Mouse (Mus musculus): ENCODE measurements around the gene Ciapin1. TPM values are rescaled to one million over a fixed set of nuclear protein-coding genes. Genes with fewer than 3 reads are reported as not detected.
"Not testable (repeated sequence)": the region's sequence is repeated elsewhere in the genome, so short reads cannot be mapped to it uniquely, and the experiment has no call there.

Gene Ciapin1
- total RNA-seq, 2 experiments from 2014 or later: 101 to 127 TPM

- peak; percentile 96 for DNase-seq
Observed at GRCm38 (mm10) chr8:94857346-94858173, 19.4 kb upstream of the Ciapin1 start, which contains the start of gene Polr2c. Gene Polr2c (plus strand): TSS chr8:94857450.

DNA sequence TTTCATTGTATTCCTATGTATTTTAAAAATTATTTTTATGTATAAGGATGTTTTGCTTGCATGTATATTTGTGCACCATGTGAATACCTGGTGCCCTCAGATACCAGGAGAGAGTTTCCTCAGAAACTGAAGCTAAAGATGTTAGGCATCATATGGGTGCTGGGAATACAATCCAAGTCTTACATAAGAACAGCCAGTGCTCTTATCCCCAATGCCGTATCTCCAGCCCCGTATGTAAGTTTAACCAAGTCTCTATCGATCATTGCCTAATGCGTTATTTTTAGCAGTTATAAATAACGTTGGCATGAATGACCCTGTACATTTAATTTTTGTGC lies 18.8 kb upstream of the Ciapin1 start:
- no peak for DNase-seq

GRCm38 (mm10) chr8:94854761-94855160 lies 16.6 kb upstream of the Ciapin1 start:
- not testable (repeated sequence) for DNase-seq

DNA sequence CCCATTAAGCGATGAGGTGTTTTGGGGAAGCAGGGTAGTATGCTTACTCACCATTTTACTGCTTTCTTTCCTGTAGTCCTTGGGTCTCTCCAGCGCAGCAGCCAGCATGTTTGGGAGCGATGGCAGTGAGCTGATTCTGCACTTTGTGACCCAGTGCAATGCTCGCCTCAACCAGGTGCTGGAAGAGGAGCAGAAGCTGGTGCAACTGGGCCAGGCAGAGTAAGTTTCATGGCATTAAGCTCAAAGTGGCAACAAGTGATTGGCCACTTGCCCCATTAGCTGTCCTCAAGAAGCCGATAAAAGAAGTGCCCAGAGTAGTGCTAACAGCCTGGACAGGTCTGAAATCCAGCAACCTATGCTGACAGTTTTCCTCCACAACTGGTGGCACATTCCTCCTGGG lies 11.9 kb upstream of the Ciapin1 start:
- DNase-seq: no peak

DNA sequence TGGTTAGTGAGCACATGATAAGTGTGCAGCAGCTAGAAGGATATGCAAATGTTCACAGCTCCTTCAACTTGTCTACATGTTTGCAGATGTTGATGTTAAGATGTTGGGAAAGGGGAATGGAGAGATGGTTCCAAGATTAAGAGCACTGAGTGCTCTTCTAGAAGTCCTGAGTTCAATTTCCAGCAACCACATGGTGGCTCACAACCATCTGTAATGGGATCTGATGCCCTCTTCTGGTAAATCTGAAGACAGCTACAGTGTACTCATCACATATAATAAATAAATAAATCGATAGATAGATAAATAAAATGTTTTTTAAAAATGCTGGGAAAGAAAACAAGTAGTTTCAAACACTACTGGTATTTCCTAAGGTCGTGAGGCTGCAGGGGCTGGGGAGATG lies 3.0 kb upstream of the Ciapin1 start:
- DNase-seq: no peak

DNA sequence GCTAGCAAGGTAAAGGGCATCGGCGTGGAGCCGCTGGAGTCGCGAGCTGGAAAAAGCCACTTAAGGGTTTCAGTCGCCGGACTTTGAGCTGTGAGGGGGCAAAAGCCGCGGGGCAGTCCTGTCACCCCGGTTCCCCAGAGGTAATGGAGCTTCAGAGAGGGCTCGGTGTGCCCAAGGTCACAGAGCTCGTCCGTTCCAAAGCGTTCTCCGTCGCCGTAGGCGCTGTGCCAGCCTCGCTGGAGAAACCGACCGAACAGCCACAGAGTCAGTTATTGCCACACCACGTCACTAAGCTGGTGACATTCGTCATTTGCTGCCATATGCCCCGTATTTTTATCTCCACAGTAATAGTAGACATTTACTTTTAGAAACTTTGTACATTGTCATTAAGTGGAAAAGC lies 442 bp upstream of the Ciapin1 start:
- peak; percentile 91 for DNase-seq

DNA sequence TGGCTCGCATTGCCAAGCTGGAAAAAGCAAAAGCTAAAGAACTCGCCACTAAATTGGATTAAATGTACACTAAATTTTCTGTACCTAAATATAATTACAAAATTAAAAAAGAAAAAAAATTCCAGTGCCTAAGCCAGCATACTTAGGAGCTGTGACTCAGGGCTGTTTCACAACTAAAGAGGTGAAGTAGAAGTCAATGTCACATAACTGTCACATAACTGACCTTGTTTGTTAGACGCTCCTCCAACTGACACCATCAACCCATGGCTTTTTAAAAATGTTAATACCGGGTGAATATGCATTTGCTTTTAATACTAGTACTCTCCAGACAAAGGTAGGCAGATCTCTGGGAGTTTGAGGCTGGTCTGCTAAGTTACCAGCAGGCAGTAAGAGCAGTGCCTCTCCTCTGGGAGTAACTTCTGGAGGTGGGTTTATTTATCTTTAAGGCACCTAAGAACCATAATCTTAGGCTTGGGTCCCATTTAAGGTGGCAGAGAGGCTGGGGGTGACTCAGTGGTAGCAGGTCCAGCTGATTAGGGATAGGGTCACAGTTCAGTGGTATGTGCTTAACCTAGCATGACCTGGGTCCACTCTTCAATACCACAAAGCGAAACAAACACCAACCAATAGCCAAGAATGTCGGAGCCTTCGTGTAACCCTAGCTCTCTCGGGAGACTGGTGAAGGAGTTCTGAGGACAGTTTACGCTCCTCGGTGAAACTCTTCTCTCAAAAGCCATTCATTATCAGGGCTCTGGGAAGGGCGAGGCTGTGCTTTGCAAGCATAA lies 1.5 kb downstream of the Ciapin1 start:
- DNase-seq: no peak

GRCm38 (mm10) chr8:94835751-94836150 lies 2.4 kb downstream of the Ciapin1 start:
- not testable (repeated sequence) for DNase-seq

DNA sequence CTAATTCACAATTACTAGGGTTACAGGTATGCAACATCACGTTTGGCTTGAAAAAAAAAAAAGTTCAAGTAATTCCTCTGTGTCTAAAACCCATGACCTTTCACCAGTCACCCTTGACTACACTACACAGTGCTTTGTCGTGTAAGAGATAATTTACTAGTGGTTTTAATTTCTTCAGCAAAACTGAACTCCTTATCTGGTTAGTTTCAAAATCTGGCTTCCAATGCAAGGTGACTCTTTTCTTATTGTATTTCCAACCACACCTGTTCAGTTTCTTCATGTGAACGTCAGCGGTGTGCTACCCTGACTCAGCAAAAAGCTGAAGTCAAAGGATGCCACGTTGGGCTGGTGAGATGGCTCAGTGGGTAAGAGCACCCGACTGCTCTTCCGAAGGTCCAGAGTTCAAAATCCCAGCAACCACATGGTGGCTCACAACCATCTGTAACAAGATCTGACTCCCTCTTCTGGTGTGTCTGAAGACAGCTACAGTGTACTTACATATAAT lies 4.2 kb downstream of the Ciapin1 start:
- DNase-seq: not testable (repeated sequence)

- no peak for DNase-seq
Observed at GRCm38 (mm10) chr8:94828284-94828683, 9.9 kb downstream of the Ciapin1 start.

- DNase-seq: no peak
Observed at GRCm38 (mm10) chr8:94826210-94826609, 11.9 kb downstream of the Ciapin1 start.

DNA sequence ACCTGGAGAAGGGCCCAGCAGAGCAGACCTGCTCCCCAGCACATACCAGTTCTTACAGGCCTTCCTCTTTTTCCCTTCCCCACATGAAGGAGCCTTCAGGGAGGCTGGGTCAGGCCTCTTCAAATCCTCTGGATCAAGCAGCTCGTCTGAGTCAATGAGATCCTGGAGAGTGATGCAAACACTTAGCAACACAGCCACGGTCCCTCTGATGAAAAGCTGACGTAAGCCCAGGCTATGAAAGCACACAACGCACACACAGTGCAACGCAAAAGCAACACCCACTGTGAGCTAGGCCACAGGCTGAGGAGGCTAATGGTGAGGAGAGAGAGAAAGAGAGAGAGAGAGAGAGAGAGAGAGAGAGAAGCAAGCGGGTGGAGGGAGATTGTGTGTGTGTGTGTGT lies 13.0 kb downstream of the Ciapin1 start:
- no peak for DNase-seq

- DNase-seq: peak; percentile 74
Observed at GRCm38 (mm10) chr8:94822637-94823560, 15.3 kb downstream of the Ciapin1 start.

- DNase-seq: no peak
Observed at GRCm38 (mm10) chr8:94821381-94821780, 16.8 kb downstream of the Ciapin1 start.

DNA sequence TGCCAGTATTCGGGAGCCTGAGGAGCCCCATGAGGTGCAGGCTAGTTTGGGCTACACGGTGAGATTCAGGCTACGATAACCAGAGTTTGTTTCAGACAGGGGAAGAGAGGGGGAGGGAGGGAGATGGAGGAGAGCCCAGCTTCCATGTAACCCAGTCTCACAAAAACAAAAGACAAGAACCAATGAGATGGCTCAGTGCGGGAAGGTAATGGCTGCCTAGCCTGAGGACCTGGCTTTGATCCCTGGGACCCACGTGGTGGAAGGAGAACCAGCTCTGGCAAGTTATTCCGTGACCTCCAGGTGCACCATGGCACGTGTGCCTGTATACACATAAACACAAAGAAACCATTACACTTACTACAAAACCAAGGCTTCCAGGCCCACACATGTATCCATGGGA lies 17.6 kb downstream of the Ciapin1 start:
- DNase-seq: no peak

- DNase-seq: no peak
Observed at GRCm38 (mm10) chr8:94819671-94820179, 18.4 kb downstream of the Ciapin1 start.

DNA sequence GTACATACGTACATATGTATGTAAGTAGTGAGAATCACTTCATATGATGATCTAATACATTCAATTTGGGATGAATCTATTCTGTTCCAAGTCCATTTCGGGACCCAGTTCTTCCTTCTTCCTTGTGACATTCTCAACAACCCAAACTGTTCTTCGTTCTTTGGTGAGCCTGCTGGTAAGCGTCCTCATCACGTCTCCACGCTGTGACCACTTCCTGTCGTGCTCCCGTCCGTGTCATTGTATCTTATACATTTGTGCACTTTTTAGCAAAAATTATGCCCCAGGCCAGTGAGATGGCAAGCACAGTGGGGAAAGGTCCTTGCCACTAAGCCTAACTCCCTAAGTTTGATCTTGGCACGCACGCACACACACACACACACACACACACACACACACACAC lies 20.2 kb downstream of the Ciapin1 start:
- no peak for DNase-seq

GRCm38 (mm10) chr8:94814556-94814955 lies 23.6 kb downstream of the Ciapin1 start:
- peak; percentile 55 for DNase-seq

- DNase-seq: peak; percentile 87
Observed at GRCm38 (mm10) chr8:94812645-94813098, 25.5 kb downstream of the Ciapin1 start.

GRCm38 (mm10) chr8:94811654-94812053 lies 26.5 kb downstream of the Ciapin1 start:
- DNase-seq: peak; percentile 52

DNA sequence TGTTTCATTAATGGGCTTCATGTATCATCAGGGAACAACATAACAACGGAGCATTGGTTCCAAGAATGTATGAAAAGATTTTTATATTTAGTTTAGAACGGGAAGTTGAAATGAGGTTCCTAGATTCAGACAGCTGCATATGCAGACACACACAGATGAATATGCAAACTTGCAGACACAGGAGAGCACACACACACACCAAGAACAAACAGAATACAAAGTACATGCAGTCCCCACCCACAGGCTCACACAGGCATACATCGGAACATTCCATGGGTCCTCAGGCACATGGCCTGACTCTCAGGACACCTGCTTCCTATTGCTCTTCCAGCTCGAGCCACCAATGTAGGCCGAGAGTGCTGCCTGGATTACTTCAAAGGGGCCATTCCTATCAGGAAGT lies 27.3 kb downstream of the Ciapin1 start:
- DNase-seq: no peak

GRCm38 (mm10) chr8:94810153-94810552 lies 28.0 kb downstream of the Ciapin1 start, which contains the start of gene Ccl17:
Gene Ccl17 (plus strand): TSS chr8:94810453.
- no peak for DNase-seq
